Mouse (Mus musculus) kidney, postnatal 36 days (tissue): ENCODE data around the gene Rbm43.

Experiments used
- DNase-seq, 2 experiments: peaks; one replicate each; pipeline ENCODE4 v3.0.0; 2021 to 2022; ENCODE audit warnings: mixed read lengths in 2 of 2

Gene Rbm43

GRCm38 (mm10) chr2:51934574-51935334 lies at the start of gene Rbm43:
Rbm43 (minus strand) TSS chr2:51935163.
- peak; percentile 70 to 79 for DNase-seq

GRCm38 (mm10) chr2:51982288-51982687 lies 47.3 kb upstream of the Rbm43 start:
- peak; percentile 5 for DNase-seq

- DNase-seq: peak; percentile 50 to 65
Measured at GRCm38 (mm10) chr2:51981630-51982029, 46.7 kb upstream of the Rbm43 start.

- DNase-seq: peak in 1 of 2 experiments; percentile 11
Measured at GRCm38 (mm10) chr2:51973410-51973968, 38.5 kb upstream of the Rbm43 start, which contains the start of gene Nmi. Nmi (minus strand) TSS chr2:51973494.

- DNase-seq: peak; percentile 67
Measured at GRCm38 (mm10) chr2:51972641-51973409, 37.9 kb upstream of the Rbm43 start.

- peak; percentile 37 to 47 for DNase-seq
Measured at GRCm38 (mm10) chr2:51972142-51972541, 37.2 kb upstream of the Rbm43 start.

- DNase-seq: peak; percentile 16 to 35
Measured at GRCm38 (mm10) chr2:51970897-51971296, 35.9 kb upstream of the Rbm43 start.

GRCm38 (mm10) chr2:51967288-51967687 lies 32.3 kb upstream of the Rbm43 start:
- DNase-seq: no peak

- no peak for DNase-seq
Measured at GRCm38 (mm10) chr2:51953648-51954204, 18.8 kb upstream of the Rbm43 start.

- no peak for DNase-seq
Measured at GRCm38 (mm10) chr2:51950876-51951275, 15.9 kb upstream of the Rbm43 start.

GRCm38 (mm10) chr2:51948105-51948830 lies 13.3 kb upstream of the Rbm43 start:
- DNase-seq: no peak

GRCm38 (mm10) chr2:51945812-51946211 lies 10.8 kb upstream of the Rbm43 start:
- no peak for DNase-seq

GRCm38 (mm10) chr2:51941832-51942231 lies 6.9 kb upstream of the Rbm43 start:
- no peak for DNase-seq

GRCm38 (mm10) chr2:51938750-51939149 lies 3.8 kb upstream of the Rbm43 start:
- DNase-seq: no peak

- DNase-seq: no peak
Measured at GRCm38 (mm10) chr2:51937004-51937403, 2.0 kb upstream of the Rbm43 start.

- DNase-seq: no peak
Measured at GRCm38 (mm10) chr2:51936585-51936984, 1.6 kb upstream of the Rbm43 start.

GRCm38 (mm10) chr2:51935921-51936320 lies 958 bp upstream of the Rbm43 start:
- DNase-seq: peak in 1 of 2 experiments; percentile 8

GRCm38 (mm10) chr2:51933341-51934134 lies 1.4 kb downstream of the Rbm43 start:
- DNase-seq: no peak

GRCm38 (mm10) chr2:51931241-51931640 lies 3.7 kb downstream of the Rbm43 start:
- no peak for DNase-seq

- peak; percentile 78 to 85 for DNase-seq
Measured at GRCm38 (mm10) chr2:51914944-51915680, 19.9 kb downstream of the Rbm43 start.

- no peak for DNase-seq
Measured at GRCm38 (mm10) chr2:51914532-51914931, 20.4 kb downstream of the Rbm43 start.
